Mouse (Mus musculus) left cerebral cortex, postnatal 36 days (tissue): ENCODE measurements at regions not wholly inside any gene's neighbourhood (a gene's known extent, or its start where the extent isn't known, plus 50 kb on each side); places are given as distances from the start of the nearest gene placed in this dataset.

Experiments used
- DNase-seq, 2 experiments: peaks; one replicate each; pipeline ENCODE4 v3.0.0; 2021 to 2022; ENCODE audit warnings: low spot score in 2 of 2, mixed read lengths in 1 of 2
- intact Hi-C: fragments of 180-260 bp; cut with DNase I; formaldehyde crosslinking; loops from one replicate; pipeline ENCODE4 v1.15.1; 2025

GRCm38 (mm10) chr10:111801021-111801793 lies 171.3 kb upstream of the Krr1 start:
- intact Hi-C loops, result no loop called here
- DNase-seq, result no peak

DNA sequence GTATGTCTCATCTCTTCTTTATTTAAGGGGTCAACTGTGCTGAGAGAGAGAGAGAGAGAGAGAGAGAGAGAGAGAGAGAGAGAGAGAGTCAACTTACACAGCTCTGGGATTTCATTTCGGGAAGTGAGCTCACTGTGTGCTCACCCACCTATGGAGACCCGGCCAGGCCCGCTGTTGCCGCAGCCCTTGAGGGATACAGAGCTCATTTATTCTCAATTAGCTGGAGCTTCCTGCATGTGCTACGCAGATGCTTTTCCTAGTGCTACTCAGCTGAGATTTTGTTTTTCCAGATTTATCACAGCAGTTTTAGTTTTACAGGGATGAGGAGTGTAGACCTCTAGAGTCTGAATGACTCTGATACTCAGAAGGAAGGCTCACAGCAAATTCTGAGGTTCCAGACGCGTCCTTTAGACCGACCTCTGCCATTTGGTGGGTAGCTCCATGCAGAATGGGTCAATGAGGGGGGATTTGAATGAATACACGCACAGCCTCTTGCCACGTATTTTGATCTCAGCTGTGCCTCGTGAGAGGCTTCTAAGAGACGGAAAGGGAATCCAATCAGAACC lies 170.6 kb upstream of the Krr1 start:
- DNase-seq, result no peak
- intact Hi-C loops, result no loop called here

GRCm38 (mm10) chr10:111806333-111806732 lies 166.1 kb upstream of the Krr1 start:
- intact Hi-C loops, result no loop called here
- DNase-seq, result no peak

- intact Hi-C loops, result no loop called here
Observed at GRCm38 (mm10) chr10:111806916-111807315, 165.5 kb upstream of the Krr1 start.

DNA sequence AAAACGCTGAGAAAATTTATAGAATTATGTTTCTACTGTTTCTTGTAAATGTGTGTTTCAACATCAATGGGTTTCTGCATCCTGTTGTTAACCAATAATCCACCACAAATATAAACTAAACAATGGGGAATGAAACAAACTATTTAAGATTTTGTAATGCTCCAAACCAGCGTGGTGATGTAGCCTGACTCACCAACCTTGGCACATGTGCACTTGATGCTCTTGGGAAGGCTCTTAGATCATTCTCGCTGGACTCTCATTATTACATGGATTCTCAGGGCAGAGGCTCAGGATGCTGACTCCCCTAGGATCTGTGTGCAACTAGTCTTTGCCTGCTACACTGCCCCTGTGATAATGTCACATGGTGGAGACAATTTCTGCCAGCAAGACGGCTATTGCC lies 158.7 kb upstream of the Krr1 start:
- DNase-seq, result no peak
- intact Hi-C loops, result no loop called here

More at GRCm38 (mm10) chr10:111806916-111807315, 165.5 kb upstream of the Krr1 start:
- no peak for DNase-seq

DNA sequence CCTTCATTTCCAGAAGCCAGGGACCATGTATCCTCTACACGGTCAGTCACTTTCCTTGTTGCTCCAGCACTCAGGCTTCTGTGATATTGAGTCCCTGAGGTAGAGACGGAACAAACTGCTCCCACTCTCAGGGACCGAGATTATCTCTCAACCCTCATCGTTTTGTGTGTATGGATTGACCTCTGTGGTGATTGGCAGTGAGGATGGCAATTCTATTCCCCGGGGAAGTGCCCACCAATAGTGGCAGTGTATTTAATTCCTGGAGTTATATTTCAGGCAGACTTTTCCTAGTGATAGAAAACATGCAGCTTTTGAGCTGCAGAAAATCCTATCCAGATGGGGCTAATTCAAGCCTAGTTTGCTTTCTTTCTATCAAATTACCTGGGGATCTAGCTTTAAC lies 157.8 kb upstream of the Krr1 start:
- intact Hi-C loops, result no loop called here
- DNase-seq, result no peak

DNA sequence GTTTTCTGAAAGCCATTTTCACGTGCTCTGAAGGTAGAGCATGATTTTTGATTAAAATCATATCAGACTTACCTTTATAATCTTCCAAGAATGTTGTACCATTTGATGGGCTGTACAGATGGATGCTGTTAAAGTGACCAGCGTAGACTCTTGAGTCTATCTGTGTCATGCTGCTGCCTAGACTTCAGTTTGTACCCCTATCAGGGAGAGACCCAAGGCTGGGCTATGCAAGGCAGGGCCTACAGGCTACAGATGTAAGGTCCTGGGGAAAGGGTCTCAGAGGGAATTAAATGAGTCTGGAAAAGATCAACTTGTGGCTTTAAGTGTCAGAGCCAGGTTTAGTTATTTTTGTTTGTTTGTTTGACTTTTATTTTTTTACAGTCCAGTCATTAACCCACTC lies 157.3 kb upstream of the Krr1 start:
- intact Hi-C loops, result no loop called here
- no peak for DNase-seq

GRCm38 (mm10) chr10:111815821-111816599 lies 156.5 kb upstream of the Krr1 start:
- intact Hi-C loops, result no loop called here
- no peak for DNase-seq

- intact Hi-C loops, result no loop called here
- DNase-seq, result no peak
Observed at GRCm38 (mm10) chr10:111819755-111820451, 152.6 kb upstream of the Krr1 start.

- intact Hi-C loops, result no loop called here
- DNase-seq, result no peak
Observed at GRCm38 (mm10) chr10:111824820-111825219, 147.6 kb upstream of the Krr1 start.

GRCm38 (mm10) chr10:111826033-111826754 lies 146.3 kb upstream of the Krr1 start:
- no peak for DNase-seq
- intact Hi-C loops, result no loop called here

DNA sequence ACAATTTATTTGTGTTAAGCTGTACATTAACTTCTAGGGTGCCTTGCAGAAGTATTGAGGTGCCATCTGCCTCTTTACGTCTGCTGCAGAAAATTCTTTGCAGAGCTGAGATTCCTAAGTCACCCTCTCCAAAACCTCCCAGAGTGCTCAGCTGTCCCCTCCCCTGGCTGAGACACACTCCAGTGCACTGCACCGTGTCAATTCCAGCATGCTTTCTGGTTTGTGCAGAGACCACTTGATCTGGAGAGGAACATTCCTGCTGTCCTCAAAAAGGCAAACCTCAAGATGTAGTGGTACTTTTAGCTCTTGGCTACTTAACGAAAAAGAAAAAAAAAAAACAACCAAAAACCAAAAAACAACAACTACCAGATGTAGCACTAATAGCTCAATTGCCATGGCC lies 145.2 kb upstream of the Krr1 start:
- intact Hi-C loops, result no loop called here
- no peak for DNase-seq

- intact Hi-C loops, result no loop called here
- no peak for DNase-seq
Observed at GRCm38 (mm10) chr10:111827930-111828329, 144.5 kb upstream of the Krr1 start.

DNA sequence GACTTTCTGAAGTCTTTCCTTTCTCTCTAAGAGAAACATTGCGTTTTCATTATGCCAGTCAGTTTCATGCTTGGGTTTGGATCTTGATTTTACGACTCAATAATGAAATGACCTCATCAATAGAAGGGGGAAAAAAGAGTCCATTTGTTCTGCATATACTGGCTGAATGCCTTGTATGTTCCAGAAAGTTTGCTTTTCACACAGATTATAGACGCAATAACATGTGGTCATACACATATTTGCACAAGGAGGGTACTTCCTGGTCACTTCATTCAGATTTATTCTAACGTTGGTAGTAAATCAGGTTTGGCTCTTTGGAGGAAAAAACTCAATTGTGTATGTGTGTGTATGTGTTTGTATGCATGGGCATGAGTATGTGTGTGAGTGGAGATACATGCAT lies 143.9 kb upstream of the Krr1 start:
- intact Hi-C loops, result no loop called here
- DNase-seq, result no peak

GRCm38 (mm10) chr10:111829291-111829690 lies 143.2 kb upstream of the Krr1 start:
- DNase-seq, result no peak
- intact Hi-C loops, result no loop called here

GRCm38 (mm10) chr10:111831105-111831504 lies 141.4 kb upstream of the Krr1 start:
- no peak for DNase-seq
- intact Hi-C loops, result no loop called here

GRCm38 (mm10) chr10:111833611-111834010 lies 138.9 kb upstream of the Krr1 start:
- no peak for DNase-seq
- intact Hi-C loops, result no loop called here

- no peak for DNase-seq
- intact Hi-C loops, result no loop called here
Observed at GRCm38 (mm10) chr10:111834280-111834679, 138.2 kb upstream of the Krr1 start.

- no peak for DNase-seq
Observed at GRCm38 (mm10) chr10:111834925-111835823, 137.3 kb upstream of the Krr1 start.

More at GRCm38 (mm10) chr10:111834925-111835823, 137.3 kb upstream of the Krr1 start:
- intact Hi-C loops, result no loop called here
